Mouse (Mus musculus) cerebellum, adult 2 months (tissue): ENCODE data around the gene Pcbp4.

Source experiments
- CTCF ChIP-seq: fragments of 200-500 bp; IDR thresholded peaks from 2 replicates; pipeline ENCODE4 v1.5.1; 2011; ENCODE audit warnings: low read depth, mild to moderate bottlenecking, control low read depth, low read length, moderate library complexity, borderline replicate concordance; ENCODE audit not compliant: insufficient read depth
- POLR2A ChIP-seq: fragments of 200-500 bp; IDR thresholded peaks from 2 replicates; pipeline ENCODE4 v1.6.1; 2011; ENCODE audit warnings: low read length, control low read depth, borderline replicate concordance; ENCODE audit not compliant: insufficient read depth

DNA sequence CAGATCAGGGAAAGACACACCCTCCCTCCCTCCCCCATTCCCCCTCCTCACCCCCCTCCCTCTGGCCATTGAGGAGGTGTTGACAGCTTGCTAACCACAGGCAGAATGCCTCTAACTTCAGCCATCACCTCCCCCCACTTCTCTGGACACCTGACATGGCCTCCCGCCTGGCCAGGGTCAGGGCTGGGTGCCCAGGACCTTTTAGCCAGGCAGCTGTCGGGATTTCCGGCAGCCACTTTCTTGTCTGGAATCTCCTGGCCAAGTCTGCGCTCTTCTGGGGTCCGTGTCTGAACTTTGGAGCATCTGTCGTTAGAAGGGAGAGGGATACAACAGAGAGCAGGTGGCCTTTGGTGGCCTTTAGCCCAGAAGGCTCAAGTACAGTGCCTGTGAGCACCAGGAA lies 47.8 kb upstream of the Pcbp4 start:
- no peak for TF ChIP-seq CTCF
- no peak for TF ChIP-seq POLR2A
